Mouse (Mus musculus): ENCODE data around the gene Slc41a2.

GRCm38 (mm10) chr10:83224999-83225398 is 112.7 kb downstream of the Slc41a2 start:
- TF ChIP-seq SMC3 (IDR thresholded peaks at IDR 0.05; ENCODE audit: low read depth, low read length) (peak; percentile 36; the same call in 1 of the 2 replicates), POLR2A (IDR thresholded peaks at IDR 0.05; ENCODE audit: low read depth, low read length) (no peak), SIN3A (IDR thresholded peaks at IDR 0.05; ENCODE audit: low read length) (no peak), JUN (IDR thresholded peaks at IDR 0.05; ENCODE audit: insufficient read depth, low read depth, low read length) (no peak), ELF1 (IDR thresholded peaks at IDR 0.05; ENCODE audit: low read depth, low read length) (no peak), CTCF (conservative IDR thresholded peaks at IDR 0.05 in 1 of 2, IDR thresholded peaks at IDR 0.05 in 1 of 2; ENCODE audit: low read depth in 2 of 2, low read length in 2 of 2) (peak; percentile 26 to 52; a peak in 3 of 4 replicates), NRF1 (IDR thresholded peaks at IDR 0.05; ENCODE audit: low read depth, low read length) (no peak), MAX (IDR thresholded peaks at IDR 0.05; ENCODE audit: low read length) (no peak), IRF4 (IDR thresholded peaks at IDR 0.05; ENCODE audit: low read depth, low read length) (no peak), MEF2A (IDR thresholded peaks at IDR 0.05; ENCODE audit: borderline replicate concordance, low read depth, low read length) (no peak)

Data from CH12.LX (cell line).